Mouse (Mus musculus): ENCODE data around the gene Prkar1b.

GRCm38 (mm10) chr5:138980608-138981007 lies 169.2 kb downstream of the Prkar1b start:
- no peak for TF ChIP-seq USF1 (IDR thresholded peaks at IDR 0.05; ENCODE audit: low read depth)
- TF ChIP-seq MAX (IDR thresholded peaks at IDR 0.05; ENCODE audit: low read depth), result no peak
- TF ChIP-seq TCF12 (IDR thresholded peaks at IDR 0.05; ENCODE audit: insufficient read depth, poor library complexity, severe bottlenecking), result no peak
